Mouse (Mus musculus): ENCODE measurements around the gene Hist1h4a. TPM values are rescaled to one million over a fixed set of nuclear protein-coding genes. Genes with fewer than 3 reads are reported as not detected.

Gene Hist1h4a
- 5.9 and 9.4 TPM in 2 replicates for polyA plus RNA-seq (2012; ENCODE audit: low replicate concordance)

GRCm38 (mm10) chr13:23760972-23761864, at the start of gene Hist1h4a:
Hist1h4a (minus strand) TSS chr13:23761230.

GRCm38 (mm10) chr13:23806422-23807052, 45.5 kb upstream of the Hist1h4a start, which contains the start of gene Slc17a2:
Slc17a2 (plus strand) TSS chr13:23806993.

GRCm38 (mm10) chr13:23769613-23770012, 8.6 kb upstream of the Hist1h4a start, which contains the start of gene Trim38:
Trim38 (plus strand) TSS chr13:23769913.

GRCm38 (mm10) chr13:23763586-23764323, 2.7 kb upstream of the Hist1h4a start, which contains the start of gene Hist1h1a:
Hist1h1a (plus strand) TSS chr13:23763666.

GRCm38 (mm10) chr13:23761871-23762821, 1.1 kb upstream of the Hist1h4a start, which contains the start of gene Hist1h3a:
Hist1h3a (minus strand) TSS chr13:23762386.

GRCm38 (mm10) chr13:23756790-23757189, 4.2 kb downstream of the Hist1h4a start, which contains the start of gene Hist1h4b:
Hist1h4b (plus strand) TSS chr13:23757013.

GRCm38 (mm10) chr13:23752067-23752741, 8.8 kb downstream of the Hist1h4a start, which contains the start of gene Hist1h3b:
Hist1h3b (plus strand) TSS chr13:23752267.

GRCm38 (mm10) chr13:23750839-23751477, 10.1 kb downstream of the Hist1h4a start, which contains the start of gene Hist1h2ab:
Hist1h2ab (plus strand) TSS chr13:23751126.

GRCm38 (mm10) chr13:23746201-23747080, 14.6 kb downstream of the Hist1h4a start, which contains the start of gene Hist1h2bb:
Hist1h2bb (plus strand) TSS chr13:23746734.

GRCm38 (mm10) chr13:23745381-23746161, 15.5 kb downstream of the Hist1h4a start, which contains the start of gene Hist1h3c:
Hist1h3c (minus strand) TSS chr13:23745602.

GRCm38 (mm10) chr13:23738677-23739068, 22.4 kb downstream of the Hist1h4a start, which contains the start of gene Hist1h1c:
Hist1h1c (plus strand) TSS chr13:23738808.

Other genes starting within 250 kb of the Hist1h4a start
- 10.6 and 15.4 TPM in 2 replicates for gene Hist1h4h, start 230.2 kb downstream of the Hist1h4a start, polyA plus RNA-seq (2012; ENCODE audit: low replicate concordance)
- 44.2 and 69.4 TPM in 2 replicates for gene Hist1h2af, start 227.3 kb downstream of the Hist1h4a start, polyA plus RNA-seq (2012; ENCODE audit: low replicate concordance)
- gene Hist1h3g, start 225.8 kb downstream of the Hist1h4a start, polyA plus RNA-seq (2012; ENCODE audit: low replicate concordance) = 1.6 and 7.3 TPM in 2 replicates
- gene Hist1h2bh, start 217.8 kb downstream of the Hist1h4a start, polyA plus RNA-seq (2012; ENCODE audit: low replicate concordance) = 0.36 and 0.54 TPM in 2 replicates
- gene Hist1h3f, start 217.2 kb downstream of the Hist1h4a start, polyA plus RNA-seq (2012; ENCODE audit: low replicate concordance) = 2.4 and 2.8 TPM in 2 replicates
- gene Hist1h4f, start 209.6 kb downstream of the Hist1h4a start, polyA plus RNA-seq (2012; ENCODE audit: low replicate concordance) = 3.8 and 7.2 TPM in 2 replicates
- gene Hist1h1d, start 208.0 kb downstream of the Hist1h4a start, polyA plus RNA-seq (2012; ENCODE audit: low replicate concordance) = 0.55 and 0.68 TPM in 2 replicates
- 3.2 and 3.6 TPM in 2 replicates for gene Hist1h3e, start 198.9 kb downstream of the Hist1h4a start, polyA plus RNA-seq (2012; ENCODE audit: low replicate concordance)
- gene Hist1h2ae, start 190.0 kb downstream of the Hist1h4a start, polyA plus RNA-seq (2012; ENCODE audit: low replicate concordance) = 4.8 and 7.7 TPM in 2 replicates
- gene Hist1h2bg, start 189.8 kb downstream of the Hist1h4a start, polyA plus RNA-seq (2012; ENCODE audit: low replicate concordance) = 4.5 and 23.6 TPM in 2 replicates
- gene Hist1h2bf, start 187.0 kb downstream of the Hist1h4a start, polyA plus RNA-seq (2012; ENCODE audit: low replicate concordance) = 2.0 and 4.0 TPM in 2 replicates
- 2.4 and 2.6 TPM in 2 replicates for gene Hist1h2ad, start 186.8 kb downstream of the Hist1h4a start, polyA plus RNA-seq (2012; ENCODE audit: low replicate concordance)
- gene Hist1h3d, start 185.5 kb downstream of the Hist1h4a start, polyA plus RNA-seq (2012; ENCODE audit: low replicate concordance) = 0.33 and 1.7 TPM in 2 replicates
- gene Hist1h4d, start 179.6 kb downstream of the Hist1h4a start, polyA plus RNA-seq (2012; ENCODE audit: low replicate concordance) = 12.3 and 12.6 TPM in 2 replicates
- 1.4 and 1.7 TPM in 2 replicates for gene Hist1h2be, start 140.1 kb downstream of the Hist1h4a start, polyA plus RNA-seq (2012; ENCODE audit: low replicate concordance)
- 5.6 and 11.8 TPM in 2 replicates for gene Hist1h1e, start 138.7 kb downstream of the Hist1h4a start, polyA plus RNA-seq (2012; ENCODE audit: low replicate concordance)
- 0.80 and 1.2 TPM in 2 replicates for gene Hist1h2ac, start 77.3 kb downstream of the Hist1h4a start, polyA plus RNA-seq (2012; ENCODE audit: low replicate concordance)
- 10.2 and 11.3 TPM in 2 replicates for gene Hist1h2bc, start 77.0 kb downstream of the Hist1h4a start, polyA plus RNA-seq (2012; ENCODE audit: low replicate concordance)
- not detected in 2 replicates for gene Hist1h1t, start 65.4 kb downstream of the Hist1h4a start, polyA plus RNA-seq (2012; ENCODE audit: low replicate concordance)
- 2.4 and 2.5 TPM in 2 replicates for gene Hist1h4c, start 62.8 kb downstream of the Hist1h4a start, polyA plus RNA-seq (2012; ENCODE audit: low replicate concordance)
- 12.7 and 34.4 TPM in 2 replicates for gene Hfe, start 50.4 kb downstream of the Hist1h4a start, polyA plus RNA-seq (2012; ENCODE audit: low replicate concordance)
- 26.1 and 77.9 TPM in 2 replicates for gene Hist1h1c, start 22.4 kb downstream of the Hist1h4a start, polyA plus RNA-seq (2012; ENCODE audit: low replicate concordance)
- 0.55 and 4.8 TPM in 2 replicates for gene Hist1h3c, start 15.6 kb downstream of the Hist1h4a start, polyA plus RNA-seq (2012; ENCODE audit: low replicate concordance)
- gene Hist1h2bb, start 14.5 kb downstream of the Hist1h4a start, polyA plus RNA-seq (2012; ENCODE audit: low replicate concordance) = 3.5 and 6.0 TPM in 2 replicates
- 4.8 and 6.2 TPM in 2 replicates for gene Hist1h2ab, start 10.1 kb downstream of the Hist1h4a start, polyA plus RNA-seq (2012; ENCODE audit: low replicate concordance)
- gene Hist1h3b, start 9.0 kb downstream of the Hist1h4a start, polyA plus RNA-seq (2012; ENCODE audit: low replicate concordance) = 4.0 TPM in 1 of 2 replicates, not detected in the other
- gene Hist1h4b, start 4.2 kb downstream of the Hist1h4a start, polyA plus RNA-seq (2012; ENCODE audit: low replicate concordance) = 4.4 and 10.3 TPM in 2 replicates
- gene Hist1h3a, start 1.2 kb upstream of the Hist1h4a start, polyA plus RNA-seq (2012; ENCODE audit: low replicate concordance) = 1.4 and 5.7 TPM in 2 replicates
- gene Hist1h1a, start 2.4 kb upstream of the Hist1h4a start, polyA plus RNA-seq (2012; ENCODE audit: low replicate concordance) = 0.40 and 0.81 TPM in 2 replicates
- not detected in 2 replicates for gene Trim38, start 8.7 kb upstream of the Hist1h4a start, polyA plus RNA-seq (2012; ENCODE audit: low replicate concordance)
- gene Slc17a2, start 45.8 kb upstream of the Hist1h4a start, polyA plus RNA-seq (2012; ENCODE audit: low replicate concordance) = not detected in 2 replicates
- not detected in 2 replicates for gene Slc17a3, start 78.2 kb upstream of the Hist1h4a start, polyA plus RNA-seq (2012; ENCODE audit: low replicate concordance)
- not detected in 2 replicates for gene Slc17a1, start 106.5 kb upstream of the Hist1h4a start, polyA plus RNA-seq (2012; ENCODE audit: low replicate concordance)
- gene Slc17a4, start 153.8 kb upstream of the Hist1h4a start, polyA plus RNA-seq (2012; ENCODE audit: low replicate concordance) = not detected in 2 replicates
- gene Hist1h2ba, start 172.9 kb upstream of the Hist1h4a start, polyA plus RNA-seq (2012; ENCODE audit: low replicate concordance) = not detected in 2 replicates
- gene Hist1h2aa, start 173.2 kb upstream of the Hist1h4a start, polyA plus RNA-seq (2012; ENCODE audit: low replicate concordance) = not detected in 2 replicates
- not detected in 2 replicates for gene Scgn, start 230.0 kb upstream of the Hist1h4a start, polyA plus RNA-seq (2012; ENCODE audit: low replicate concordance)